Comparison of ENCODE assay signal across 11 mouse cellular contexts in the genomic region with DNA sequence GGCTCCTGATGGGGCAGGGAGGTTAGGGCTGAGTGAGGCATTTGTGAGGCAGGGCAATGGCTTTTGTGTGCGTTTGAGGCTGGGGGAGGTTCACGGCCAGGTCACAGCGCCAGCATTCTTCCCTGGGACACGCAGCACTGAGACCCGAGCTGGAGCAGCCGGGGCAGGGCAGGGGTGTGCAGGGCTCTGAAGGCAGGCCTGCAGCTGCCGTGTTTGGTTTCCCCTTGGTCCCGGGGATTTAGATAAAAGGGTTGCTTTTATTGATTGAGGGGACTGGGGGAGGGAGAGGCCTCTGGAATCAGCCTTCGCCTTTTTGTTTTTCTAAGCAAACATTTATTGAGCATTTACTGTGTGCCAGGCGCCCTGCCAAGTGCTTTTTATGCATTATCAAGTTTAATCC.
DNase-seq lines count a peak whose midpoint lies in the region; ATAC-seq lines count a peak whose summit lies in the region.
"Had no signal": no experiment of that assay in that cellular context is flagged by ENCODE, and none has a peak within 500 bp of the region (broad histone marks: within the 10 kb centered on the region; RNA-seq: fewer than 3 reads in every experiment).

No protein-coding gene starts in this region.

- peaks cover 10% of the 10 kb centered on the region; the same call in 1 of the 2 replicates for H3K27me3 ChIP-seq in kidney, embryonic 15.5 days
- H3K27me3 ChIP-seq in embryonic facial prominence, embryonic 15.5 days = peaks cover 7% of the 10 kb centered on the region; the same call in 1 of the 2 replicates
- no peaks in the 10 kb centered on the region for H3K27me3 ChIP-seq in neural tube, embryonic 11.5 days (ENCODE audit: control insufficient read depth, insufficient read depth, low read length)

- peak overlapping the region; percentile 7; the same call in 1 of the 2 replicates for H3K4me2 ChIP-seq in kidney, embryonic 15.5 days
- no peak overlapping the region for H3K4me2 ChIP-seq in embryonic facial prominence, embryonic 15.5 days (replicated peaks)
- no peak overlapping the region for H3K4me2 ChIP-seq in neural tube, embryonic 11.5 days (ENCODE audit: low read depth)

- WGBS in kidney, embryonic 15.5 days = 7% methylated on average over 10 of the region's 10 CpGs
- 24% methylated on average over 10 of the region's 10 CpGs for WGBS in embryonic facial prominence, embryonic 15.5 days
- WGBS in neural tube, embryonic 11.5 days = 7% methylated on average over 10 of the region's 10 CpGs

- H3K9me3 ChIP-seq in kidney, embryonic 15.5 days (replicated peaks) = no peaks in the 10 kb centered on the region
- no peaks in the 10 kb centered on the region for H3K9me3 ChIP-seq in embryonic facial prominence, embryonic 15.5 days (replicated peaks)
- H3K9me3 ChIP-seq in neural tube, embryonic 11.5 days (ENCODE audit: control insufficient read depth, low read length) = no peaks in the 10 kb centered on the region
- H3K9me3 ChIP-seq: megakaryocyte, embryonic 14.5 days had no signal

- no peak overlapping the region for H3K9ac ChIP-seq in kidney, embryonic 15.5 days
- no peak overlapping the region for H3K9ac ChIP-seq in embryonic facial prominence, embryonic 15.5 days
- H3K9ac ChIP-seq in neural tube, embryonic 11.5 days (ENCODE audit: low read length) = peak overlapping the region; percentile 29

- peak; percentile 71; the same call in 1 of the 2 replicates for ATAC-seq in kidney, embryonic 15.5 days (replicated peaks; ENCODE audit: low FRiP score)
- 0 out of 2 replicates have a peak, but pooled peaks have one; percentile 52 for ATAC-seq in embryonic facial prominence, embryonic 15.5 days (ENCODE audit: insufficient number of reproducible peaks, low FRiP score, low TSS enrichment, low read depth)
- ATAC-seq in neural tube, embryonic 11.5 days (ENCODE audit: insufficient read depth, low FRiP score, low TSS enrichment) = peak; percentile 75
- ATAC-seq: CD4-positive, CD25-positive, alpha-beta regulatory T cell, adult 4 months had no signal

- no peak overlapping the region; the same call in 1 of the 2 replicates for H3K27ac ChIP-seq in kidney, embryonic 15.5 days
- 0 out of 2 replicates have a peak overlapping the region, but pooled peaks have one; percentile 28 for H3K27ac ChIP-seq in embryonic facial prominence, embryonic 15.5 days (replicated peaks)
- peak overlapping the region; percentile 64 for H3K27ac ChIP-seq in neural tube, embryonic 11.5 days (ENCODE audit: low read depth, low read length)

- H3K4me1 ChIP-seq in kidney, embryonic 15.5 days = peaks cover 15% of the 10 kb centered on the region
- H3K4me1 ChIP-seq in embryonic facial prominence, embryonic 15.5 days = no peaks in the 10 kb centered on the region; the same call in 1 of the 2 replicates
- peaks cover 14% of the 10 kb centered on the region for H3K4me1 ChIP-seq in neural tube, embryonic 11.5 days (ENCODE audit: control insufficient read depth, insufficient read depth, low read length)

- no peak overlapping the region for H3K4me3 ChIP-seq in kidney, embryonic 15.5 days (replicated peaks)
- H3K4me3 ChIP-seq in embryonic facial prominence, embryonic 15.5 days (replicated peaks) = no peak overlapping the region
- no peak overlapping the region for H3K4me3 ChIP-seq in neural tube, embryonic 11.5 days (ENCODE audit: low read depth, low read length)
- H3K4me3 ChIP-seq: megakaryocyte, embryonic 14.5 days had no signal

- DNase-seq in kidney, postnatal 25 days = no peak
- peak; percentile 72 for DNase-seq in ZHBTc4 (ENCODE audit: low read depth, low spot score)
- DNase-seq in neural tube, embryonic 11.5 days (ENCODE audit: low spot score) = peak; percentile 75
- DNase-seq in cerebellum, postnatal 10 days = no peak
- no peak for DNase-seq in urinary bladder, adult 18-20 months (ENCODE audit: low spot score in 2 of 2)
- DNase-seq in right cerebral cortex, postnatal 4 days = no peak
- DNase-seq: layer of hippocampus, postnatal 36 days had no signal

- no peaks in the 10 kb centered on the region for H3K36me3 ChIP-seq in kidney, embryonic 15.5 days
- H3K36me3 ChIP-seq in embryonic facial prominence, embryonic 15.5 days = no peaks in the 10 kb centered on the region
- no peaks in the 10 kb centered on the region for H3K36me3 ChIP-seq in neural tube, embryonic 11.5 days (ENCODE audit: control insufficient read depth, insufficient read depth, low read length)

Comparison
In these comparisons a context has a peak if more than half of its experiments do, and no peak if none do; other contexts are left out.
1. DNase-seq: peak in ZHBTc4 (single experiment) and neural tube, embryonic 11.5 days (single experiment); none in kidney, postnatal 25 days (0 of 2), cerebellum, postnatal 10 days (0 of 2), urinary bladder, adult 18-20 months (0 of 2) and right cerebral cortex, postnatal 4 days (single experiment).
2. Peak in every context shown above with its lines, with median percentiles within 50 percentile points of each other: ATAC-seq.